Comparison of ENCODE assay signal across 25 mouse cellular contexts in genomic region chr7:111256199-111256598, GRCm38 (mm10).
A peak's percentile ranks its signal among the peaks of the same experiment; 100 is the strongest.
DNase-seq lines count a peak whose midpoint lies in the region; ATAC-seq and TF ChIP-seq lines count a peak whose summit lies in the region.
"Had no signal": no experiment of that assay in that cellular context is flagged by ENCODE, and none has a peak within 500 bp of the region (broad histone marks: within the 10 kb centered on the region; RNA-seq: fewer than 3 reads in every experiment).

No protein-coding gene starts in this region.

- WGBS in forebrain, postnatal 0 days = 75% methylated on average over 2 of the region's 2 CpGs
- 76% methylated on average over 2 of the region's 2 CpGs for WGBS in forebrain, embryonic 12.5 days
- 85% methylated on average over 2 of the region's 2 CpGs for WGBS in midbrain, postnatal 0 days
- WGBS in midbrain, embryonic 16.5 days = 85% methylated on average over 2 of the region's 2 CpGs
- WGBS in stomach, postnatal 0 days = 78% methylated on average over 2 of the region's 2 CpGs
- 80% methylated on average over 2 of the region's 2 CpGs for WGBS in forebrain, embryonic 11.5 days

- H3K27ac ChIP-seq in forebrain, postnatal 0 days (ENCODE audit: low read depth, low read length) = no peak overlapping the region
- no peak overlapping the region for H3K27ac ChIP-seq in forebrain, embryonic 12.5 days
- H3K27ac ChIP-seq in left cerebral cortex, adult 2 months = no peak overlapping the region
- H3K27ac ChIP-seq in midbrain, postnatal 0 days (ENCODE audit: low read depth, low read length) = no peak overlapping the region
- H3K27ac ChIP-seq in midbrain, embryonic 16.5 days (ENCODE audit: low read length) = no peak overlapping the region
- H3K27ac ChIP-seq in stomach, postnatal 0 days (replicated peaks) = no peak overlapping the region
- H3K27ac ChIP-seq in forebrain, embryonic 11.5 days (ENCODE audit: low read depth, low read length) = no peak overlapping the region
- H3K27ac ChIP-seq: embryonic facial prominence, embryonic 10.5 days; hindbrain, embryonic 10.5 days; liver, embryonic 12.5 days; macrophage; stomach, embryonic 15.5 days had no signal

- peak; percentile 14; the same call in 1 of the 2 replicates for TF ChIP-seq CTCF in forebrain, postnatal 0 days (IDR thresholded peaks at IDR 0.05; ENCODE audit: low read depth)
- TF ChIP-seq CTCF in left cerebral cortex, adult 2 months (IDR thresholded peaks at IDR 0.05) = peak; percentile 6
- TF ChIP-seq CTCF in midbrain, postnatal 0 days (IDR thresholded peaks at IDR 0.05) = peak; percentile 59
- peak; percentile 46 for TF ChIP-seq CTCF in stomach, postnatal 0 days (IDR thresholded peaks at IDR 0.05; ENCODE audit: low read depth)

- no peak overlapping the region for H3K4me2 ChIP-seq in forebrain, postnatal 0 days (ENCODE audit: low read depth)
- H3K4me2 ChIP-seq in forebrain, embryonic 12.5 days = no peak overlapping the region
- H3K4me2 ChIP-seq in midbrain, postnatal 0 days (ENCODE audit: low read depth, low read length, poor library complexity, severe bottlenecking) = no peak overlapping the region
- no peak overlapping the region for H3K4me2 ChIP-seq in midbrain, embryonic 16.5 days (ENCODE audit: low read length)
- no peak overlapping the region for H3K4me2 ChIP-seq in stomach, postnatal 0 days (replicated peaks; ENCODE audit: low read depth)
- H3K4me2 ChIP-seq in forebrain, embryonic 11.5 days (ENCODE audit: low read depth, low read length, severe bottlenecking) = no peak overlapping the region
- H3K4me2 ChIP-seq: heart, embryonic 12.5 days; liver, embryonic 12.5 days; stomach, embryonic 15.5 days had no signal

- H3K27me3 ChIP-seq in forebrain, postnatal 0 days (ENCODE audit: insufficient read depth, low read length) = no peaks in the 10 kb centered on the region
- H3K27me3 ChIP-seq in forebrain, embryonic 12.5 days = no peaks in the 10 kb centered on the region
- H3K27me3 ChIP-seq in midbrain, postnatal 0 days (ENCODE audit: insufficient read depth, low read length) = no peaks in the 10 kb centered on the region
- H3K27me3 ChIP-seq in midbrain, embryonic 16.5 days (ENCODE audit: control insufficient read depth, insufficient read depth, low read depth, low read length) = no peaks in the 10 kb centered on the region
- no peaks in the 10 kb centered on the region for H3K27me3 ChIP-seq in stomach, postnatal 0 days (ENCODE audit: control insufficient read depth, insufficient read depth, low read length)
- H3K27me3 ChIP-seq in forebrain, embryonic 11.5 days (ENCODE audit: control insufficient read depth, insufficient read depth, low read length) = no peaks in the 10 kb centered on the region
- H3K27me3 ChIP-seq: heart, embryonic 12.5 days; liver, embryonic 12.5 days; stomach, embryonic 15.5 days had no signal

- intact Hi-C loops in left cerebral cortex, adult 2 months (cut with DNase I) = no loop called here
- intact Hi-C loops in left cerebral cortex, postnatal 25 days (cut with DNase I) = no loop called here

- H3K36me3 ChIP-seq in forebrain, postnatal 0 days (ENCODE audit: insufficient read depth) = no peaks in the 10 kb centered on the region
- no peaks in the 10 kb centered on the region for H3K36me3 ChIP-seq in forebrain, embryonic 12.5 days (replicated peaks)
- H3K36me3 ChIP-seq in midbrain, postnatal 0 days (ENCODE audit: insufficient read depth, low read length) = no peaks in the 10 kb centered on the region
- H3K36me3 ChIP-seq in midbrain, embryonic 16.5 days (ENCODE audit: control insufficient read depth, insufficient read depth, low read length) = no peaks in the 10 kb centered on the region
- H3K36me3 ChIP-seq in stomach, postnatal 0 days (ENCODE audit: control insufficient read depth, insufficient read depth, low read length) = no peaks in the 10 kb centered on the region
- no peaks in the 10 kb centered on the region for H3K36me3 ChIP-seq in forebrain, embryonic 11.5 days (ENCODE audit: control insufficient read depth, insufficient read depth, low read length)
- H3K36me3 ChIP-seq: embryonic facial prominence, embryonic 10.5 days; G1E; heart, embryonic 12.5 days; hindbrain, embryonic 10.5 days; liver, embryonic 12.5 days; stomach, embryonic 15.5 days had no signal

- no peak for TF ChIP-seq EP300 in stomach, postnatal 0 days (optimal IDR thresholded peaks at IDR 0.05)

- DNase-seq in forebrain, postnatal 0 days = no peak
- DNase-seq in left cerebral cortex, adult 2 months (ENCODE audit: extremely low spot score in 1 of 2, low spot score in 2 of 2) = no peak
- no peak for DNase-seq in left cerebral cortex, postnatal 25 days (ENCODE audit: low spot score in 2 of 2)
- DNase-seq in midbrain, postnatal 0 days (ENCODE audit: low spot score) = no peak
- DNase-seq in stomach, postnatal 0 days (ENCODE audit: low spot score) = no peak
- no peak for DNase-seq in forebrain, embryonic 11.5 days (ENCODE audit: low spot score)
- DNase-seq: adrenal gland, postnatal 36 days; cerebellum, adult 11 months; heart, postnatal 10 days; kidney, adult 8-10 months; kidney, postnatal 14 days; left cerebral cortex, postnatal 4 days; lung, adult 2 months; thymus, adult 18-20 months; thymus, postnatal 36 days had no signal

- H3K9me3 ChIP-seq in forebrain, postnatal 0 days (ENCODE audit: low read length) = no peaks in the 10 kb centered on the region
- 0 out of 2 replicates have a peak, but pooled peaks cover 3% of the 10 kb centered on the region for H3K9me3 ChIP-seq in forebrain, embryonic 12.5 days
- H3K9me3 ChIP-seq in midbrain, postnatal 0 days (ENCODE audit: low read length) = no peaks in the 10 kb centered on the region
- no peaks in the 10 kb centered on the region for H3K9me3 ChIP-seq in midbrain, embryonic 16.5 days (replicated peaks; ENCODE audit: control insufficient read depth, low read length, poor library complexity, severe bottlenecking)
- H3K9me3 ChIP-seq in stomach, postnatal 0 days (ENCODE audit: control insufficient read depth, low read length) = no peaks in the 10 kb centered on the region
- no peaks in the 10 kb centered on the region for H3K9me3 ChIP-seq in forebrain, embryonic 11.5 days (ENCODE audit: control insufficient read depth, low read length)
- H3K9me3 ChIP-seq: embryonic facial prominence, embryonic 10.5 days; hindbrain, embryonic 10.5 days; liver, embryonic 12.5 days; stomach, embryonic 15.5 days had no signal

- H3K9ac ChIP-seq in forebrain, postnatal 0 days = no peak overlapping the region
- H3K9ac ChIP-seq in forebrain, embryonic 12.5 days = no peak overlapping the region
- no peak overlapping the region for H3K9ac ChIP-seq in midbrain, postnatal 0 days (replicated peaks; ENCODE audit: low read length, poor library complexity, severe bottlenecking)
- H3K9ac ChIP-seq in midbrain, embryonic 16.5 days (ENCODE audit: low read depth, low read length) = no peak overlapping the region
- no peak overlapping the region for H3K9ac ChIP-seq in stomach, postnatal 0 days (ENCODE audit: low read length)
- no peak overlapping the region for H3K9ac ChIP-seq in forebrain, embryonic 11.5 days (ENCODE audit: low read length)
- H3K9ac ChIP-seq: heart, embryonic 12.5 days; liver, embryonic 12.5 days; stomach, embryonic 15.5 days had no signal

- ATAC-seq in forebrain, postnatal 0 days = no peak
- ATAC-seq in forebrain, embryonic 12.5 days (ENCODE audit: low FRiP score) = no peak
- ATAC-seq in midbrain, postnatal 0 days (ENCODE audit: low FRiP score) = no peak
- no peak for ATAC-seq in midbrain, embryonic 16.5 days
- no peak for ATAC-seq in stomach, postnatal 0 days (ENCODE audit: low FRiP score, low TSS enrichment)
- no peak for ATAC-seq in forebrain, embryonic 11.5 days (replicated peaks; ENCODE audit: low FRiP score)
- ATAC-seq: CD4-positive, CD25-positive, alpha-beta regulatory T cell, adult 4 months; liver, embryonic 12.5 days had no signal

- H3K4me1 ChIP-seq in forebrain, postnatal 0 days (ENCODE audit: insufficient read depth) = no peaks in the 10 kb centered on the region
- no peaks in the 10 kb centered on the region for H3K4me1 ChIP-seq in forebrain, embryonic 12.5 days
- no peaks in the 10 kb centered on the region for H3K4me1 ChIP-seq in midbrain, postnatal 0 days (ENCODE audit: insufficient read depth, low read length)
- H3K4me1 ChIP-seq in midbrain, embryonic 16.5 days (ENCODE audit: control insufficient read depth, insufficient read depth, low read length) = no peaks in the 10 kb centered on the region
- no peaks in the 10 kb centered on the region; the same call in 1 of the 2 replicates for H3K4me1 ChIP-seq in stomach, postnatal 0 days (replicated peaks; ENCODE audit: control insufficient read depth, insufficient read depth)
- no peaks in the 10 kb centered on the region for H3K4me1 ChIP-seq in forebrain, embryonic 11.5 days (replicated peaks; ENCODE audit: control insufficient read depth, insufficient read depth, low read length)
- H3K4me1 ChIP-seq: embryonic facial prominence, embryonic 10.5 days; heart, embryonic 12.5 days; hindbrain, embryonic 10.5 days; liver, embryonic 12.5 days had no signal

- no peak overlapping the region for H3K4me3 ChIP-seq in forebrain, postnatal 0 days (ENCODE audit: low read depth, low read length)
- H3K4me3 ChIP-seq in forebrain, embryonic 12.5 days (replicated peaks) = no peak overlapping the region
- H3K4me3 ChIP-seq in left cerebral cortex, adult 2 months = no peak overlapping the region
- H3K4me3 ChIP-seq in midbrain, postnatal 0 days (ENCODE audit: low read depth, low read length) = no peak overlapping the region
- H3K4me3 ChIP-seq in midbrain, embryonic 16.5 days (ENCODE audit: low read depth, low read length) = no peak overlapping the region
- no peak overlapping the region for H3K4me3 ChIP-seq in stomach, postnatal 0 days (ENCODE audit: low read depth, low read length)
- no peak overlapping the region for H3K4me3 ChIP-seq in forebrain, embryonic 11.5 days (ENCODE audit: low read depth, low read length)
- H3K4me3 ChIP-seq: embryonic facial prominence, embryonic 10.5 days; heart, embryonic 12.5 days; hindbrain, embryonic 10.5 days; liver, embryonic 12.5 days; stomach, embryonic 15.5 days had no signal

Comparison
In these comparisons a context has a peak if more than half of its experiments do, and no peak if none do; other contexts are left out.
1. CTCF ChIP-seq: peak in every context shown above with its lines; median percentile 59 in midbrain, postnatal 0 days; 46 in stomach, postnatal 0 days; 14 in forebrain, postnatal 0 days; 6 in left cerebral cortex, adult 2 months.